Mouse (Mus musculus) MEL (cell line): ENCODE measurements around the gene Dennd1a.

ENCODE experiments used
- POLR2A ChIP-seq, 2 experiments: IDR thresholded peaks; 2 replicates each; pipeline ENCODE4 v1.6.1; 2011 to 2012; ENCODE audit warnings: low read length in 2 of 2, mild to moderate bottlenecking in 2 of 2, control low read depth in 1 of 2, improper control_type of control experiment in 1 of 2, low read depth in 1 of 2, moderate library complexity in 1 of 2; ENCODE audit not compliant: control insufficient read depth in 1 of 2, insufficient read depth in 1 of 2, poor library complexity in 1 of 2
- ZMIZ1 ChIP-seq: IDR thresholded peaks from 2 replicates; pipeline ENCODE4 v1.6.1; 2012; ENCODE audit warnings: low read depth, mild to moderate bottlenecking, inconsistent platforms, low read length, improper control_type of control experiment, moderate library complexity

DNA sequence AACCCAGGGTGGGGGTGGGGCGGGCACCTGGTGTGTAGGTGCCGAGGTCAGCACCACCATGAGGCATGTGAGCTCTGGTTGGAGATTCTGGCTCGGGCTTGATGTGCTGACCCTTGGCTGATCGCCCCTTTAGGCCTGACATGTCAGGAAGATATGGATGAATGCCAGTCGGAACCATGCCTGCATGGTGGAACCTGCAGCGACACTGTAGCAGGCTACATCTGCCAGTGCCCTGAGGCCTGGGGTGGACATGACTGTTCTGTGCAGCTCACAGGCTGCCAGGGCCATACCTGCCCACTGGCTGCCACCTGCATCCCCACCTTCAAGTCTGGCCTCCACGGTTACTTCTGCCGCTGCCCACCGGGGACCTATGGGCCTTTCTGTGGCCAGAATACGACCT is 497.2 kb downstream of the Dennd1a start:
- TF ChIP-seq ZMIZ1 = no peak
- TF ChIP-seq POLR2A (IDR thresholded peaks at IDR 0.05; ENCODE audit: control insufficient read depth in 1 of 2, insufficient read depth in 1 of 2, low read depth in 1 of 2, low read length in 2 of 2, poor library complexity in 1 of 2) = no peak
